Mouse (Mus musculus): ENCODE data around the gene Ntsr2. TPM values are rescaled to one million over a fixed set of nuclear protein-coding genes. Genes with fewer than 3 reads are reported as not detected.

The Ntsr2 gene
- total and polyA plus RNA-seq, 3 experiments = not detected

GRCm38 (mm10) chr12:16610936-16611335 lies 42.2 kb upstream of the Ntsr2 start, which contains the start of gene Lpin1:
Gene Lpin1, minus strand, starts transcription at chr12:16610966.
- Histone ChIP-seq H3K4me3 (replicated peaks in 1 of 3; ENCODE audit: low read depth in 2 of 3, low read length in 2 of 3, poor library complexity in 1 of 3) (no peak within 1 kb of the TSS), H3K4me1 (ENCODE audit: control insufficient read depth in 1 of 2, insufficient read depth in 2 of 2) (0 out of 4 replicates have a peak, but pooled peaks cover 0 to 2% of the 10 kb centered on the region in 2 experiments), H3K27ac (ENCODE audit: insufficient read depth, low read depth) (no peak within 1 kb of the TSS), H3K36me3 (replicated peaks in 1 of 2; ENCODE audit: control insufficient read depth in 1 of 2, insufficient read depth in 1 of 2, low read length in 1 of 2) (no peaks in the 10 kb centered on the region), H3K79me2 (replicated peaks; ENCODE audit: control insufficient read depth, extremely low read depth, insufficient read depth, poor library complexity, severe bottlenecking) (no peaks in the 10 kb centered on the region), H3K9me3 (replicated peaks; ENCODE audit: low read length) (peaks cover 5% of the 10 kb centered on the region), H3K9ac (ENCODE audit: insufficient read depth, low read depth) (no peak within 1 kb of the TSS), H3K4me2 (ENCODE audit: insufficient read depth, low read depth, poor library complexity, severe bottlenecking) (no peak within 1 kb of the TSS), H3K27me3 (replicated peaks) (peaks cover 2% of the 10 kb centered on the region)
- dilution Hi-C loops (cut with MboI; ENCODE audit: extremely low pct_ligation_motif_present, extremely low pct_unique_long_range_greater_than_20kb, low sequenced_read_pairs) (no loop called here), in situ Hi-C loops (cut with MboI; ENCODE audit: low pct_ligation_motif_present, low pct_unique_long_range_greater_than_20kb, low sequenced_read_pairs) (no loop called here)
- TF ChIP-seq ETS1 (conservative IDR thresholded peaks at IDR 0.05; ENCODE audit: low read depth, low read length) = no peak
- TF ChIP-seq SMC3 (IDR thresholded peaks at IDR 0.05; ENCODE audit: low read depth, low read length) = no peak
- DNase-seq (ENCODE audit: extremely low read depth) = no peak

- in situ Hi-C loops (cut with MboI; ENCODE audit: low pct_ligation_motif_present, low pct_unique_long_range_greater_than_20kb, low sequenced_read_pairs) = no loop called here
- H3K27me3 ChIP-seq (replicated peaks) = peaks cover 2% of the 10 kb centered on the region
- H3K79me2 ChIP-seq (replicated peaks; ENCODE audit: control insufficient read depth, extremely low read depth, insufficient read depth, poor library complexity, severe bottlenecking) = no peaks in the 10 kb centered on the region
These were observed 38.6 kb upstream of the Ntsr2 start for GRCm38 (mm10) chr12:16614556-16614955.

DNA sequence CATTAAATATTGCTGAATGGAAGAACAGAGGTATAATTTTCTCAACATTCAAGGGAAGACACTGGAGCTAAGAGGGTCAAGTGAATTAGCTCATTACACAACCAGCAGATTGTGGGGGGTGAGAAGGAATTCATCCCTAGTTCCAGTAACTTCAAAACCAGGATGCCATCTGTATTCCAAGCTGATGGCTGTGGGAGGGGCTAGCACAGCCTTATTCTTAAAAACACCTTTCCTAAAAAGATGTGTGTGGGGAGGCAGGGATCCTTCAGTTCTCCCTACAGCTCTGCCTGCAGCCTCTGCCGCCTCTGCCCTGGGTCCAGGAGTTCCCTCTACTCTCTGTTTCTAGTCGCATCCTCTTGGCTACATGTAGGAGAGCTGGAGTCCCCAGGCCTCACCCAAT lies 37.4 kb upstream of the Ntsr2 start:
- Histone ChIP-seq H3K4me2 (ENCODE audit: insufficient read depth, low read depth, poor library complexity, severe bottlenecking) (no peak overlapping the region), H3K27me3 (replicated peaks) (peaks cover 2% of the 10 kb centered on the region), H3K4me3 (replicated peaks in 1 of 3; ENCODE audit: low read depth in 2 of 3, low read length in 2 of 3, poor library complexity in 1 of 3) (no peak overlapping the region), H3K9ac (ENCODE audit: insufficient read depth, low read depth) (no peak overlapping the region), H3K4me1 (ENCODE audit: control insufficient read depth in 1 of 2, insufficient read depth in 2 of 2) (0 out of 4 replicates have a peak, but pooled peaks cover 0 to 2% of the 10 kb centered on the region in 2 experiments), H3K79me2 (replicated peaks; ENCODE audit: control insufficient read depth, extremely low read depth, insufficient read depth, poor library complexity, severe bottlenecking) (no peaks in the 10 kb centered on the region), H3K27ac (ENCODE audit: insufficient read depth, low read depth) (no peak overlapping the region), H3K36me3 (replicated peaks in 1 of 2; ENCODE audit: control insufficient read depth in 1 of 2, insufficient read depth in 1 of 2, low read length in 1 of 2) (no peaks in the 10 kb centered on the region), H3K9me3 (replicated peaks; ENCODE audit: low read length) (no peaks in the 10 kb centered on the region)
- in situ Hi-C loops (cut with MboI; ENCODE audit: low pct_ligation_motif_present, low pct_unique_long_range_greater_than_20kb, low sequenced_read_pairs) (no loop called here), dilution Hi-C loops (cut with MboI; ENCODE audit: extremely low pct_ligation_motif_present, extremely low pct_unique_long_range_greater_than_20kb, low sequenced_read_pairs) (no loop called here)
- TF ChIP-seq JUN (IDR thresholded peaks at IDR 0.05; ENCODE audit: insufficient read depth, low read depth, low read length) (no peak), CHD1 (IDR thresholded peaks at IDR 0.05; ENCODE audit: low read depth, low read length) (no peak), ETS1 (conservative IDR thresholded peaks at IDR 0.05; ENCODE audit: low read depth, low read length) (no peak), KAT2A (IDR thresholded peaks at IDR 0.05; ENCODE audit: insufficient replicate concordance, low read length) (no peak), ZMIZ1 (IDR thresholded peaks at IDR 0.05; ENCODE audit: low read depth, low read length) (no peak), PAX5 (IDR thresholded peaks at IDR 0.05; ENCODE audit: low read length) (no peak)
- no peak for DNase-seq (ENCODE audit: extremely low read depth)

More at GRCm38 (mm10) chr12:16614556-16614955, 38.6 kb upstream of the Ntsr2 start:
- H3K9me3 ChIP-seq (replicated peaks; ENCODE audit: low read length) = peaks cover 5% of the 10 kb centered on the region
- H3K27ac ChIP-seq (ENCODE audit: insufficient read depth, low read depth) = no peak overlapping the region
- no peak for DNase-seq (ENCODE audit: extremely low read depth)
- dilution Hi-C loops (cut with MboI; ENCODE audit: extremely low pct_ligation_motif_present, extremely low pct_unique_long_range_greater_than_20kb, low sequenced_read_pairs) = no loop called here
- H3K9ac ChIP-seq (ENCODE audit: insufficient read depth, low read depth) = no peak overlapping the region
- no peak overlapping the region for H3K4me2 ChIP-seq (ENCODE audit: insufficient read depth, low read depth, poor library complexity, severe bottlenecking)
- H3K4me3 ChIP-seq (replicated peaks in 1 of 3; ENCODE audit: low read depth in 2 of 3, low read length in 2 of 3, poor library complexity in 1 of 3) = no peak overlapping the region
- 0 out of 4 replicates have a peak, but pooled peaks cover 0 to 2% of the 10 kb centered on the region in 2 experiments for H3K4me1 ChIP-seq (ENCODE audit: control insufficient read depth in 1 of 2, insufficient read depth in 2 of 2)
- no peaks in the 10 kb centered on the region for H3K36me3 ChIP-seq (replicated peaks in 1 of 2; ENCODE audit: control insufficient read depth in 1 of 2, insufficient read depth in 1 of 2, low read length in 1 of 2)
- TF ChIP-seq RAD21 (IDR thresholded peaks at IDR 0.05; ENCODE audit: low read depth, low read length) (no peak), MAFK (IDR thresholded peaks at IDR 0.05; ENCODE audit: insufficient replicate concordance, low read length) (no peak), ETS1 (conservative IDR thresholded peaks at IDR 0.05; ENCODE audit: low read depth, low read length) (no peak), IRF4 (IDR thresholded peaks at IDR 0.05; ENCODE audit: low read depth, low read length) (no peak), RCOR1 (conservative IDR thresholded peaks at IDR 0.05; ENCODE audit: low read depth, low read length) (no peak), ZMIZ1 (IDR thresholded peaks at IDR 0.05; ENCODE audit: low read depth, low read length) (no peak), MAX (IDR thresholded peaks at IDR 0.05; ENCODE audit: low read length) (no peak), CHD2 (IDR thresholded peaks at IDR 0.05; ENCODE audit: low read length) (no peak), NRF1 (IDR thresholded peaks at IDR 0.05; ENCODE audit: low read depth, low read length) (no peak), JUN (IDR thresholded peaks at IDR 0.05; ENCODE audit: insufficient read depth, low read depth, low read length) (no peak), POLR2AphosphoS2 (IDR thresholded peaks at IDR 0.05; ENCODE audit: low read depth, low read length) (no peak), MYC (IDR thresholded peaks at IDR 0.05; ENCODE audit: low read depth, low read length) (no peak), EP300 (IDR thresholded peaks at IDR 0.05; ENCODE audit: low read length) (no peak), CTCF (conservative IDR thresholded peaks at IDR 0.05 in 1 of 2, IDR thresholded peaks at IDR 0.05 in 1 of 2; ENCODE audit: low read depth in 2 of 2, low read length in 2 of 2) (no peak), MEF2A (IDR thresholded peaks at IDR 0.05; ENCODE audit: borderline replicate concordance, low read depth, low read length) (no peak), USF1 (IDR thresholded peaks at IDR 0.05; ENCODE audit: low read depth, low read length) (no peak), SMC3 (IDR thresholded peaks at IDR 0.05; ENCODE audit: low read depth, low read length) (no peak), PAX5 (IDR thresholded peaks at IDR 0.05; ENCODE audit: low read length) (no peak), ELF1 (IDR thresholded peaks at IDR 0.05; ENCODE audit: low read depth, low read length) (no peak)

Measured in CH12.LX (cell line).